In the genomic region with DNA sequence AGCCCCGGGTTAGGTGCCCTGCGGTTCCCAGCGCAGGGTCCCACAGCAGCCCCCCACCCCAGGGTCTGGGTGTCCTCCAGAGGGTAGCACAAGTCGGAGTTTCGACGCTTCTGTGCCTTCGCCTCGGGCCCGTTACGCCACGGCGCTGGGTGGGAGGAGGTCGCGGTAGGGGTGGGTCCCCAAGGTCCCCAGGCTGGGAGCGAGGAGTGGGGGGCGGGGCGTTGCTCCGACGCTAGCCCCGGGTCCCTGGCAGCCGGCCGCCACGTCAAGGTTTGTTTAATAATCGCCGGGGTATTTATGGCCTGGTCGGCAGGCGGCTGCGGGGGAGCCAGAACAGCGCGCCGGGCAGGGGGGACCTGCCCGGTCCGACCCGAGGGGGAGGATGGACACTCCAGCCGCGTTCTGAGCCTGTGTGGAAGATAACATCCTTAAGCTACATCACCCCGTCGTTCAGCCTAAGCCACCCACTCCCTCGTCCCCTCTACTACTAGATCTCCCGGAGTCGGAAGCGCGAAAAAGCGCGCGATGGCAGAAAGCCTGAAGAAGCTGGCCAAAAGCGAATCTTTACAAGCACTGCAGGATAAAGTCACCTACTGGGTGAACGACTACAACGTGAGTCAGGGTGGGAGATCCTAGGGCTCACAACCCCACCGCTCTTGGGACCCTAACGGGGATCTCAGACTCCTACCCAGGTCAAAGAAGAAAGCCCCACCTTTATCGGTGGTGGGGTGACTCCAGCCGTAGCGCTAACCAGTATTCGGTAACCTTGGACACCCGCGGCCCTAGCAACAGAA, we compare ENCODE assay signal across 8 mouse cellular contexts. TPM values are rescaled to one million over a fixed set of nuclear protein-coding genes. Genes with fewer than 3 reads are reported as not detected.
DNase-seq lines count a peak whose midpoint lies in the region; ATAC-seq and TF ChIP-seq lines count a peak whose summit lies in the region.

Gene Spata18 (plus strand): TSS at position 319 of the 794 bp plus-strand sequence.

- no peak for DNase-seq in G1E (ENCODE audit: low spot score)
- peak; percentile 74 for DNase-seq in intestine, embryonic 14.5 days (ENCODE audit: low spot score)
- peak; percentile 36 for DNase-seq in stomach, postnatal 0 days (ENCODE audit: low spot score)
- DNase-seq in layer of hippocampus, postnatal 25 days (ENCODE audit: extremely low spot score in 1 of 2, low spot score in 1 of 2) = no peak

- no peak for TF ChIP-seq EP300 in stomach, postnatal 0 days (optimal IDR thresholded peaks at IDR 0.05)

- TF ChIP-seq CTCF in G1E (IDR thresholded peaks at IDR 0.05; ENCODE audit: low read depth, low read length) = no peak
- TF ChIP-seq CTCF in stomach, postnatal 0 days (IDR thresholded peaks at IDR 0.05; ENCODE audit: low read depth) = no peak

- H3K9ac ChIP-seq in forebrain, embryonic 13.5 days = peak within 1 kb of the TSS; percentile 47
- H3K9ac ChIP-seq in intestine, embryonic 14.5 days (ENCODE audit: low read length) = peak within 1 kb of the TSS; percentile 37
- H3K9ac ChIP-seq in stomach, postnatal 0 days (ENCODE audit: low read length) = peak within 1 kb of the TSS; percentile 47

- no peaks in the 10 kb centered on the region for H3K36me3 ChIP-seq in erythroblast, embryonic 14.5 days (ENCODE audit: control insufficient read depth)
- no peaks in the 10 kb centered on the region for H3K36me3 ChIP-seq in G1E (replicated peaks)
- no peaks in the 10 kb centered on the region for H3K36me3 ChIP-seq in forebrain, embryonic 13.5 days (ENCODE audit: poor library complexity, severe bottlenecking)
- no peaks in the 10 kb centered on the region for H3K36me3 ChIP-seq in intestine, embryonic 14.5 days (ENCODE audit: control insufficient read depth, insufficient read depth, low read length)
- no peaks in the 10 kb centered on the region for H3K36me3 ChIP-seq in macrophage (ENCODE audit: inconsistent target)
- H3K36me3 ChIP-seq in stomach, postnatal 0 days (ENCODE audit: control insufficient read depth, insufficient read depth, low read length) = no peaks in the 10 kb centered on the region

- no peak within 1 kb of the TSS for H3K27ac ChIP-seq in forebrain, embryonic 13.5 days
- no peak within 1 kb of the TSS for H3K27ac ChIP-seq in intestine, embryonic 14.5 days (ENCODE audit: low read depth)
- no peak within 1 kb of the TSS for H3K27ac ChIP-seq in macrophage
- H3K27ac ChIP-seq in stomach, postnatal 0 days (replicated peaks) = no peak within 1 kb of the TSS

- H3K79me2 ChIP-seq in macrophage (ENCODE audit: inconsistent target) = no peaks in the 10 kb centered on the region; the same call in 1 of the 2 replicates

- H3K27me3 ChIP-seq in erythroblast, embryonic 14.5 days (ENCODE audit: control insufficient read depth) = peaks cover 88% of the 10 kb centered on the region
- H3K27me3 ChIP-seq in G1E (ENCODE audit: insufficient read depth, low read length) = peaks cover 33% of the 10 kb centered on the region
- H3K27me3 ChIP-seq in forebrain, embryonic 13.5 days = peaks cover 68% of the 10 kb centered on the region
- H3K27me3 ChIP-seq in intestine, embryonic 14.5 days (replicated peaks; ENCODE audit: control insufficient read depth, insufficient read depth, low read length) = peaks cover 64% of the 10 kb centered on the region
- no peaks in the 10 kb centered on the region; the same call in 1 of the 2 replicates for H3K27me3 ChIP-seq in stomach, postnatal 0 days (ENCODE audit: control insufficient read depth, insufficient read depth, low read length)

- H3K9me3 ChIP-seq in erythroblast, embryonic 14.5 days (ENCODE audit: control insufficient read depth, low read length) = peaks cover 4% of the 10 kb centered on the region; the same call in 1 of the 2 replicates
- peaks cover 6% of the 10 kb centered on the region for H3K9me3 ChIP-seq in G1E (replicated peaks)
- H3K9me3 ChIP-seq in forebrain, embryonic 13.5 days (replicated peaks) = no peaks in the 10 kb centered on the region
- H3K9me3 ChIP-seq in intestine, embryonic 14.5 days (ENCODE audit: control insufficient read depth, low read length) = no peaks in the 10 kb centered on the region
- H3K9me3 ChIP-seq in stomach, postnatal 0 days (ENCODE audit: control insufficient read depth, low read length) = no peaks in the 10 kb centered on the region

- peaks cover 8% of the 10 kb centered on the region for H3K4me1 ChIP-seq in erythroblast, embryonic 14.5 days (ENCODE audit: control insufficient read depth)
- peaks cover 13% of the 10 kb centered on the region for H3K4me1 ChIP-seq in G1E (ENCODE audit: insufficient read depth, low read depth, low read length)
- peaks cover 32% of the 10 kb centered on the region for H3K4me1 ChIP-seq in forebrain, embryonic 13.5 days
- 0 out of 2 replicates have a peak, but pooled peaks cover 10% of the 10 kb centered on the region for H3K4me1 ChIP-seq in intestine, embryonic 14.5 days (replicated peaks; ENCODE audit: control insufficient read depth, insufficient read depth, low read length)
- peaks cover 4% of the 10 kb centered on the region; the same call in 1 of the 2 replicates for H3K4me1 ChIP-seq in stomach, postnatal 0 days (replicated peaks; ENCODE audit: control insufficient read depth, insufficient read depth)

- WGBS in forebrain, embryonic 13.5 days = under 1% methylated on average over 53 of the region's 57 CpGs
- under 1% methylated on average over 57 of the region's 57 CpGs for WGBS in intestine, embryonic 14.5 days
- WGBS in macrophage (ENCODE audit: missing documents) = 1% methylated on average over 55 of the region's 57 CpGs
- WGBS in stomach, postnatal 0 days = under 1% methylated on average over 56 of the region's 57 CpGs

- peak within 1 kb of the TSS; percentile 12 for H3K4me3 ChIP-seq in erythroblast, embryonic 14.5 days (replicated peaks)
- peak within 1 kb of the TSS; percentile 65 for H3K4me3 ChIP-seq in G1E (ENCODE audit: low read depth, low read length)
- peak within 1 kb of the TSS; percentile 45 for H3K4me3 ChIP-seq in forebrain, embryonic 13.5 days
- H3K4me3 ChIP-seq in intestine, embryonic 14.5 days (ENCODE audit: low read depth, low read length) = peak within 1 kb of the TSS; percentile 50
- peak within 1 kb of the TSS; percentile 59 for H3K4me3 ChIP-seq in macrophage (ENCODE audit: inconsistent target)
- H3K4me3 ChIP-seq in stomach, postnatal 0 days (ENCODE audit: low read depth, low read length) = peak within 1 kb of the TSS; percentile 52

- no peak for ATAC-seq in erythroblast, adult 5-6 weeks (replicated peaks; ENCODE audit: low FRiP score, poor library complexity, severe bottlenecking)
- ATAC-seq in G1E (ENCODE audit: extremely low read depth, insufficient number of reproducible peaks, low FRiP score, poor library complexity, severe bottlenecking) = no peak
- ATAC-seq in forebrain, embryonic 13.5 days = 0 out of 2 replicates have a peak, but pooled peaks have one; percentile 11
- ATAC-seq in intestine, embryonic 14.5 days (replicated peaks; ENCODE audit: low FRiP score, low TSS enrichment, low read depth) = no peak
- ATAC-seq in stomach, postnatal 0 days (ENCODE audit: low FRiP score, low TSS enrichment) = no peak; the same call in 1 of the 2 replicates

- H3K4me2 ChIP-seq in forebrain, embryonic 13.5 days = peak within 1 kb of the TSS; percentile 88
- peak within 1 kb of the TSS; percentile 99 for H3K4me2 ChIP-seq in intestine, embryonic 14.5 days (ENCODE audit: low read length)
- H3K4me2 ChIP-seq in stomach, postnatal 0 days (replicated peaks; ENCODE audit: low read depth) = peak within 1 kb of the TSS; percentile 97

RNA-seq across cellular contexts. Expression of gene Spata18, which starts in this region (rescaled TPM):
- not detected in 2 replicates for polyA plus RNA-seq in erythroblast, embryonic 14.5 days (2012)
- total RNA-seq in erythroblast, adult 5-6 weeks (2015; ENCODE audit: low replicate concordance) = not detected in 2 replicates
- total RNA-seq in erythroblast, adult 5-6 weeks (2017; ENCODE audit: low replicate concordance) = not detected in 2 replicates
- total RNA-seq in G1E (2014; fragmentation: Nextera tagmentation) (not detected in 2 replicates), G1E (2017) (not detected in 2 replicates)
- polyA plus RNA-seq in G1E (2012) (not detected in 2 replicates), macrophage (2018) (not detected in 3 replicates)
- 0.34 and 0.71 TPM in 2 replicates for polyA plus RNA-seq in forebrain, embryonic 13.5 days (2015; fragmentation: Nextera tagmentation; extraction: Ambion mirVana)
- polyA plus RNA-seq in intestine, embryonic 14.5 days (2014; fragmentation: Nextera tagmentation; extraction: Ambion mirVana) = 0.45 and 0.85 TPM in 2 replicates
- total RNA-seq in macrophage (2018; cell fraction: chromatin; rRNA removed) = not detected
- total RNA-seq in macrophage (2018; cell fraction: cytosol; rRNA removed) = not detected
- not detected for total RNA-seq in macrophage (2018; cell fraction: nucleus; rRNA removed)
- 0.19 TPM in 1 of 2 replicates, not detected in the other for polyA plus RNA-seq in stomach, postnatal 0 days (2015; fragmentation: Nextera tagmentation; extraction: Ambion mirVana)
- total RNA-seq in layer of hippocampus, postnatal 25 days (2021) = under 1 TPM; 0.76 to 0.89 TPM

Comparison
In these comparisons a context has a peak if more than half of its experiments do, and no peak if none do; other contexts are left out.
1. Peak in ATAC-seq, H3K4me3 ChIP-seq, H3K9ac ChIP-seq and H3K4me2 ChIP-seq in forebrain, embryonic 13.5 days; RNA of the gene not detected or under 1 TPM.
2. Peak in DNase-seq, H3K4me3 ChIP-seq, H3K9ac ChIP-seq and H3K4me2 ChIP-seq in intestine, embryonic 14.5 days; RNA of the gene not detected or under 1 TPM.
3. Peak in DNase-seq, H3K4me3 ChIP-seq, H3K9ac ChIP-seq and H3K4me2 ChIP-seq in stomach, postnatal 0 days; RNA of the gene not detected or under 1 TPM.
4. H3K4me3 ChIP-seq: peak in every context shown above with its lines; median percentile 65 in G1E; 59 in macrophage; 52 in stomach, postnatal 0 days; 50 in intestine, embryonic 14.5 days; 45 in forebrain, embryonic 13.5 days; 12 in erythroblast, embryonic 14.5 days.